Mouse (Mus musculus) lung, adult 2 months (tissue): Measurements from ENCODE around the gene Iffo2.

Experiments
- CTCF ChIP-seq: fragments of 200-500 bp; IDR thresholded peaks from 2 replicates; pipeline ENCODE4 v1.5.1; 2011; ENCODE audit warnings: mild to moderate bottlenecking, low read length, control low read depth; ENCODE audit not compliant: insufficient read depth
- POLR2A ChIP-seq: fragments of 200-500 bp; IDR thresholded peaks from 2 replicates; pipeline ENCODE4 v1.6.1; 2011; ENCODE audit warnings: low read depth, mild to moderate bottlenecking, control low read depth, low read length, borderline replicate concordance; ENCODE audit errors: extremely low read depth

DNA sequence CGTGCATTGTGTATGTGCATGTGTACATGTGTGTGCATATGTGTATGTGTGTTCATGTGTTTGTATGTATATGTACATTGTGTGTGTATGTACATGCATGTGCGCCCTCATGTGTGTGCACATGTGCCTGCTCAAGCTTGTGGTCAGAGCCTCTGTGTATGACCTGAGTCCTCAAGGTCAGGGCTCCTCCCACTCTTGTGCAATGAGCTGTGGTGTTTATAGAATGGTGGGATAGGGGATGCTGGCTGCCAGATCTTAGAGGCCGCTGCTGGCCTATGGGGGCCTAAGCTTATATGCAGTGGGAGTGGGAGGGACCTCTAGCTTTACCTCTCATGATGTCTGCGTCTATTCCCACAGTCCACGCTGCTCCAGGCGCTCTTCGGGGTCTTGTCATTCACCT lies 55.4 kb downstream of the Iffo2 start:
- TF ChIP-seq CTCF (no peak), POLR2A (no peak)
